Mouse (Mus musculus): ENCODE results near the gene Hoxb2. TPM values are rescaled to one million over a fixed set of nuclear protein-coding genes. Genes with fewer than 3 reads are reported as not detected.

Gene Hoxb2
- polyA plus RNA-seq, 1 experiment, result not detected

DNA sequence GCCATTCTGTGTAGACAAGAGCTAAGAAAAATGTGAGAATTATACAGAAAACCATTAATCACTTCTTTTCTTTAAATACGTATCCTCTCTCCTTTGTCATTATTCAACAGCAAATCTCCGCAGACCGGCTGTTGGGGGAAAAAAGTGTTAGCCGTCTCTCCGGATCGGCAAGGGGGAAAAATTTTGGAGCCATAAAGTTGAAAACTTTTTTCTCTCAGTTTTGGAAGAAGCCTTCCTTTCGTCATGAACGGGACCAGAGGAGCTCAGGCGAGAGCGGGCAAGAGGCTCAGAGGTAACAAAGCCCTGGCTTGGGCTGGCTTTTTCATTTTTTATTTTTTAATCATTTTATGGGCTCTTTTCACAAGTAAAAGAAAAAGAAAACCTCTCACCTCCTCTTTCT is 27.2 kb upstream of the Hoxb2 start, which contains the start of gene Hoxb3:
Gene Hoxb3, plus strand, starts transcription at position 173 of the 400 bp plus-strand sequence.
- no peak for TF ChIP-seq GATA1 (IDR thresholded peaks at IDR 0.05; ENCODE audit: low read length)

GRCm38 (mm10) chr11:96324125-96324524 is 26.2 kb upstream of the Hoxb2 start:
- no peak for TF ChIP-seq GATA1 (IDR thresholded peaks at IDR 0.05; ENCODE audit: low read length)

DNA sequence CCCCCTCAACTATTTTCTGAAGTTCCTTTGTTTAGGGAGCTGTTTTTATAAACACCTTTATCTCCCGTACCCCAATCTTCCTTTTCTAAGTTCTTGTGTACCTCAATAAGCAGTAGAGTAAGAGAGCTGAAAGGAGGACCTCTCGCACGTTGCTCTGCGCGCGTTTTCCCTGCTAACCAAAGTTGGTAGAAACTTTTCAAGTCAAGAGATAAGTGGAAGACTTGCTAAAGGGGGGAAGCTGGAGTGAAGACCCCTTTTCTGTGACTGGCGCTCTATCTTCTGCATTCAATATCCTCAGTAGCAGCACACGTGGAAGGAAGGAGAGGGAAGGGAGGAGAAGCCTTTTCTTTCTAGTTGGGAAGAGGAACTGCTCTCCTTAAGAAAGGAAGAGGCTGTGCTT is 25.4 kb upstream of the Hoxb2 start:
- no peak for TF ChIP-seq GATA1 (IDR thresholded peaks at IDR 0.05; ENCODE audit: low read length)

DNA sequence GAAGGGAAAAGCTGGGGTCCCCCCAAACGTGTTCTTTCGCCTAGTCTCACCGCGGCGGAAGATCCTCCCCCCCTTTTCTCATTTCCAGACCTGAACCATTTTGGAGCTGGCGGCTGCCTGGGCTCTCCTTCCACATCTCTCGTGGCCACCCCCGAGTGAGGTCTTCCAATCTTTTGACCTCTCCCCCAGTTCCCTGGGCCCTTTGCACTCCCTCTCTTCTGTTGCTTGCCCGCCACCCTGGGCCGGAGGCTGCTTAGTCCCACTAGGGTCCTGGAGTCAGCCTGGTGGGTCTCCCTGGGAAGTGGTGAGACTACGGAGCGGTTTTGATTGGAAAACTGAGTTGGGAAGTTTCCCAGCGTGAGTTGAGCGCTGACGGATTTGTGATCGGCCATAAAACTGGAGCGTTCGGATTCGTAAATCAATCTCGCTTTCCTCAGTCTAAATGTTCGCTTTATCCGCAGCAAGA is 24.5 kb upstream of the Hoxb2 start:
- no peak for TF ChIP-seq GATA1 (IDR thresholded peaks at IDR 0.05; ENCODE audit: low read length)

DNA sequence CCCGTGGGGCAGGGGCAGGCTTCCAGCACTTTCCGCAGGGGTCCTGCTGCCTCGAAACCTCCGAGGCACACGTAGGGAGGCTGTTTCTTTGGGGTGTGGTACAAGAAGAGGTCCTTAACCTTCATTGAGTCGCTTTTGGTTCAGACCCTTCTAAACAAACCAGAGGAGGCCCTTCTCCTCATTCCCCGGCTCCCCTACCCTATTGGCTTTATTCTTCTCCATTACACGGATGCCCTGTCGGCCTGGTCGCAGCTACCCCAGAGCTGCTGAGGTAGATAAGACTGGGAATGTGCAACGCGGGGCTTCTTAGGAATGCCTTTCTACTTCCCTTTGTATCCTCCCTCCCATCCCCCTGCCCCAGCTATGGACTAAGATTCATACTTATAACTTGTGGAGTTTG is 23.6 kb upstream of the Hoxb2 start:
- no peak for TF ChIP-seq GATA1 (IDR thresholded peaks at IDR 0.05; ENCODE audit: low read length)

GRCm38 (mm10) chr11:96327122-96327521 is 23.2 kb upstream of the Hoxb2 start:
- no peak for TF ChIP-seq GATA1 (IDR thresholded peaks at IDR 0.05; ENCODE audit: low read length)

DNA sequence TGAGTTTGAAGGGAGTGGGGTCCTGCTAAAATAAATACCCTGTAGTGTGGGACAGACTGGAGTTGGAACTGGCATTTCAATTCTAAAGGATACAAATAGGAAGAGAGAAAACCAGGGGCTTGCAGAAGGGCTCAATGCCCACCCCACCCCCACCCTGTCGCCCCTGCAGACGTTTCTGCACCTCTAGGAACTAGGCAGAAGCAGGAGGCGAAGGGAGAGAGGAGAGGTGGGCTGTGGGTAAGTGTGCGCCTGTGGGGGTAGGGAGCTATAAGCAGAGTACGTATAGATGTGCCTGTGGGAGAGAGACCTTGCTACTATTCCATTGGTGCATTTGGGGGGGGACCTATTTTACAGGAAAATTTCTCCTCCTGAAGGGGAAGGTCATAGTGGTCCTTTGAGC is 22.6 kb upstream of the Hoxb2 start:
- no peak for TF ChIP-seq GATA1 (IDR thresholded peaks at IDR 0.05; ENCODE audit: low read length)

DNA sequence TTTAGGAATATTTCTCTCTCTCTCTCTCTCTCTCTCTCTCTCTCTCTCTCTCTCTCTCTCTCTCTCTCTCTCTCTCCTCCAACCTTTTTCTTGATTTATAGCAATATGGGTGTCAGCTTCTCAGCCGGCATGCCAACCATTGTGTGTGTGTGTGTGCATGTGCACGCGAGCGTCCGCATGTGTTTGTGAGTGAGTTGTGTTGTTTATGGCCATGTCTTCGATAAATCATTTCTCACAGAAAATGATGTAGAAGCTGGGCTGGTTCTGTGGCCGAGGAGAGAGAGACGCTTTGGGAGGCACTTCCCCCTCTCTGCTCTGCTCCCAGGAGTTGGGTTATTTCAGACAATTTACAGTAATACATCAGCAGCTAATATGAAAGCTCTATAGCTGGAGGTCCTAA is 21.7 kb upstream of the Hoxb2 start:
- no peak for TF ChIP-seq GATA1 (IDR thresholded peaks at IDR 0.05; ENCODE audit: low read length)

DNA sequence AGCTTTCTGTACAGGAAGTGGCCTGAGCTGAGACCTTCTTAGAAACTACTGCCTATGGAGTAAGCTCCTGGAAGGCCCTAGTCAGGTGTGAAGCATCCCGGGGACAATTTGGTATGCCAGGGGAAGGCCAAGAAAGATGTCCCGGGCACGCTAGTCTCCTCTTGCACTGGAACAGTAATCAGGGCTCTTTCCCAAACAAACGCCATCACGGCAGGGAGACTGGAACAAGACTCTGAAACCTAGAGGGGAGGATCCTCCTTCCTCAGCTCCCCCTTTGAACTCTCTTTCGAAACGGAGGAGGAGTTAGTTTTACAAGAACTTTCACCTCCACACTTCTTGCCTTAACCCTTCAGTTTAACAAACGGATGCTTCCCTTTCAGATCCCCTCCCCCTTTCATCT is 18.2 kb upstream of the Hoxb2 start:
- TF ChIP-seq GATA1 (IDR thresholded peaks at IDR 0.05; ENCODE audit: low read length), result no peak

GRCm38 (mm10) chr11:96332618-96333032 is 17.7 kb upstream of the Hoxb2 start:
- no peak for TF ChIP-seq GATA1 (IDR thresholded peaks at IDR 0.05; ENCODE audit: low read length)

DNA sequence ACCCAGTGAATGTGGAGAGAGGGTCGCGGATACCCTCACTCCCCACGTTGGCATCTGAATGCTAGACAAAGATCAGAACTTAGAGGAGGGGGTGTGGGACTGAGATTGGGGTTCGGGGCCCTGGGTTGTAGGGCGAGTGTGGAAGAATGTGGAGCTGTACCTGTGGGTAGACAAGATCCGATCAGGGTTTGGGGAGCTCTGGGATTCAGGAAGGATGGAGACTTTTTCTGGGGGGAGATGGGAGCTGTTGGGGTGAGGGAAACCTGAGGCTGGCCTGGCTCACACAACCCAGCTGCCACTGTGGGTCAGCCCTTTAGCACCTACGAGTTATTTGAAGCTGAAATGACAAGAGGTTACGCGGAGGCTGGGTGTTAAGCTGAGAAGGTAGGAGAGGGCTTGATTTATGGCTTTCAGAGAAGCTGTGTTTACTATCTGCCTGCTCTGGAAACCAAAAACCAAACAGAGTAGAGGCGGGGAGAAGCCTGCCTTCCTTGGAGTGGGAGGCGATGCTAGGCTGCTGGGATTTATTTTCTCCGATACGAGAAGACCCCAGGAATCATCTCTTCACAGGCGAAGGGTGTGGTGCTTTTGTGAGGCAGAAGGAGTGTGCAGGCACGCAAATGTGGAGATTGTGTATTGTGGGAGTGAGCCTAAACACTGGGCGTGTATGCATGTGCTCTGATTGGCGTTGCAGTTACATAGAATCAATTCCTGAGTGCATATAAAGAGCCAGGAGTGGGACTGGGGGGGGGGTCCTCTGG is 16.9 kb upstream of the Hoxb2 start:
- TF ChIP-seq GATA1 (IDR thresholded peaks at IDR 0.05; ENCODE audit: low read length), result no peak

GRCm38 (mm10) chr11:96334002-96334364 is 16.3 kb upstream of the Hoxb2 start:
- TF ChIP-seq GATA1 (IDR thresholded peaks at IDR 0.05; ENCODE audit: low read length), result no peak

GRCm38 (mm10) chr11:96334998-96335397 is 15.3 kb upstream of the Hoxb2 start:
- no peak for TF ChIP-seq GATA1 (IDR thresholded peaks at IDR 0.05; ENCODE audit: low read length)

- no peak for TF ChIP-seq GATA1 (IDR thresholded peaks at IDR 0.05; ENCODE audit: low read length)
Measured at GRCm38 (mm10) chr11:96336597-96336996, 13.7 kb upstream of the Hoxb2 start.

GRCm38 (mm10) chr11:96337026-96337425 is 13.3 kb upstream of the Hoxb2 start:
- TF ChIP-seq GATA1 (IDR thresholded peaks at IDR 0.05; ENCODE audit: low read length), result no peak

DNA sequence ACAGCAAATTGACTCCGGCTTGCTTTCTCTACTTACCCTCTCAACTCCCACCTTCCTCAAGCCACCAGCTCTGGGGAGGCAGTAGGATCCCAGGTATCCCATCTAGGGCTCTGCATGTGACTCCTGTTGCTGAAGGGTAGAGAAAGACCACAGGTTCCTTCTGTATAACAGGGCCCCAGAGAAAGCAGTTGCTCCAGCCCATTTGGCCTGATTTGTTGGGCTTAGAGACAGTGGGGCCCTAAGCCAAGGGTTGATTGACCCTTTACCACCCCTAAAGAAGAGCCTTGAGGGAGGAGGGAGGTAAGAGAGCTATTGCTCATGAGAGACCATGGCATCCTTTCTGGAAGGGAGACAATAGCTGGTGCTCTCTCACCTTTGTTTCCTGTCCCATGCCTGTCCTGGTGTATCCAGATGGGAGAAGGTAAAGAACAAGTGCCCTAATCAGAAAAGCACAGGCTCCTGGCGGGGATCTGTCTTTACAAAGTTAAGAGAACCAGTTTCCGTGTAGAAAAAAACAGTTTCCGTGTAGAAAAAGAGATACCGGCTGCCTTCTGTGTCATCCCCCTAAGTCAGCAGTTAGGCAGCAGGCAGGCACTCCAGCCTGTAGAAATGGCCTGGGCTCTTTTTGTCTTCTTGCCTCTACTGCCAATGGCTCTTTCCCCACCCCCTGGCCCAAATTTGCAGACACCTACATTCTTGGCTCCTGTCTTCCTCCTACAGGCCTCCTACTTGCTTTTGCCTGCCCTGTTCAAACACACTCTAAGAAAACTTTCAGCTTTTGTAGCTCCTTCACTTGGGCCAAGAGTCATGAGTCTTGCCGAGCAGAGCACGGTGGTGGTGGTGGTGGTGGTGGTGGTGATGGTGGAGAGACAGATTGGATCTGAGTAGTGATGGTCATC is 11.1 kb upstream of the Hoxb2 start:
- TF ChIP-seq GATA1 (IDR thresholded peaks at IDR 0.05; ENCODE audit: low read length), result no peak
